Comparison of ENCODE assay signal across 15 mouse cellular contexts in genomic region chr13:111233356-111233755, GRCm38 (mm10). TPM values are rescaled to one million over a fixed set of nuclear protein-coding genes. Genes with fewer than 3 reads are reported as not detected.
DNase-seq lines count a peak whose midpoint lies in the region; ATAC-seq lines count a peak whose summit lies in the region.
"Had no signal": no experiment of that assay in that cellular context is flagged by ENCODE, and none has a peak within 500 bp of the region (broad histone marks: within the 10 kb centered on the region; RNA-seq: fewer than 3 reads in every experiment).

No protein-coding gene starts in this region.

- DNase-seq in lung, postnatal 10 days: peak; percentile 14
- no peak for DNase-seq in lung, postnatal 14 days
- peak; percentile 47 for DNase-seq in NIH3T3 (ENCODE audit: low read depth)
- peak; percentile 25 for DNase-seq in forelimb bud, embryonic 11.5 days (ENCODE audit: low read depth, low spot score)
- DNase-seq in ovary, adult 18-20 months (ENCODE audit: low spot score): no peak
- no peak for DNase-seq in cerebellum, postnatal 36 days
- DNase-seq in testis, postnatal 14 days (ENCODE audit: low spot score): no peak
- DNase-seq: gastrocnemius, adult 2 months; kidney, postnatal 14 days had no signal

- H3K9me3 ChIP-seq in stomach, embryonic 15.5 days: no peaks in the 10 kb centered on the region
- H3K9me3 ChIP-seq: G1E had no signal

- WGBS in stomach, embryonic 15.5 days: 63% methylated on average over 5 of the region's 5 CpGs

- H3K4me2 ChIP-seq in stomach, embryonic 15.5 days: no peak overlapping the region
- H3K4me2 ChIP-seq: heart, embryonic 13.5 days; hindbrain, embryonic 14.5 days had no signal

- H3K9ac ChIP-seq in stomach, embryonic 15.5 days: no peak overlapping the region
- H3K9ac ChIP-seq: heart, embryonic 13.5 days; hindbrain, embryonic 14.5 days; liver, embryonic 14.5 days had no signal

- peaks cover 4% of the 10 kb centered on the region; the same call in 1 of the 2 replicates for H3K4me1 ChIP-seq in stomach, embryonic 15.5 days

- no peak overlapping the region for H3K27ac ChIP-seq in stomach, embryonic 15.5 days
- H3K27ac ChIP-seq: gastrocnemius, adult 2 months; heart, embryonic 13.5 days; hindbrain, embryonic 14.5 days; liver, embryonic 14.5 days had no signal

- peak; percentile 33; the same call in 1 of the 2 replicates for ATAC-seq in stomach, embryonic 15.5 days (ENCODE audit: insufficient read depth, low FRiP score, low read depth)

- no peaks in the 10 kb centered on the region for H3K36me3 ChIP-seq in stomach, embryonic 15.5 days
- H3K36me3 ChIP-seq: G1E; heart, embryonic 13.5 days had no signal

- H3K4me3 ChIP-seq in stomach, embryonic 15.5 days (replicated peaks): no peak overlapping the region
- H3K4me3 ChIP-seq: gastrocnemius, adult 2 months; heart, embryonic 13.5 days had no signal

- H3K27me3 ChIP-seq in stomach, embryonic 15.5 days (replicated peaks): no peaks in the 10 kb centered on the region
- H3K27me3 ChIP-seq: heart, embryonic 13.5 days had no signal

RNA-seq across cellular contexts. Expression of gene Actbl2, which starts 21.5 kb away (rescaled TPM):
- 0.06 TPM in 1 of 2 replicates, not detected in the other for polyA plus RNA-seq in stomach, embryonic 15.5 days (2015; fragmentation: Nextera tagmentation; extraction: Ambion mirVana)
- polyA plus RNA-seq: forebrain, embryonic 11.5 days; G1E; heart, embryonic 13.5 days; liver, embryonic 14.5 days had no signal

Comparison
In these comparisons a context has a peak if more than half of its experiments do, and no peak if none do; other contexts are left out.
1. DNase-seq: peak in lung, postnatal 10 days (single experiment), NIH3T3 (single experiment) and forelimb bud, embryonic 11.5 days (single experiment); none in lung, postnatal 14 days (single experiment), ovary, adult 18-20 months (single experiment), cerebellum, postnatal 36 days (0 of 2) and testis, postnatal 14 days (single experiment).